Comparison of ENCODE assay signal across 15 mouse cellular contexts in the genomic region with DNA sequence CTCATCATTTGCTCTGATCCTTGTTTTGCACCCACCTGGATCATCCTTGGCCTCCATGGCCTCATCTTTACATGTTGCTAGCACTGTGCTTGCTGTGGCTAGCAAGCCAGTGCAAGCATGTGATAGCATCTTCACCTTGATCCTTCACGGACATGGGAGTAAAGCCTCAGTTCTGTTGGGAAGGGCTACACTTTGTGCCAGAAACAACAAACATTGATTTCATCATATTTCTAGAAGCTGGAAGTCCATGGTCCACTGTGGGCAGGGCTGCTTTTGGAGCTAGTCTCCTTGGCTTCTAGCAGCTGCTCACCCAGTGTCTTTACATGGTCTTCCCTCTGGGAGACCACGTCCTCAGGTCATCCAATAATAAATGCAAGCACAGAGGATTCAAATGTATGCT.
"Had no signal": no experiment of that assay in that cellular context is flagged by ENCODE, and none has a peak within 500 bp of the region (broad histone marks: within the 10 kb centered on the region; RNA-seq: fewer than 3 reads in every experiment).

No protein-coding gene starts in this region.

- H3K4me2 ChIP-seq: neural tube, embryonic 15.5 days; stomach, embryonic 15.5 days had no signal

- H3K9ac ChIP-seq: neural tube, embryonic 15.5 days; stomach, embryonic 15.5 days had no signal

- H3K36me3 ChIP-seq: neural tube, embryonic 15.5 days; stomach, embryonic 15.5 days had no signal

- H3K27ac ChIP-seq: neural tube, embryonic 15.5 days; stomach, embryonic 15.5 days; stomach, postnatal 0 days had no signal

- H3K4me1 ChIP-seq: stomach, embryonic 15.5 days had no signal

- H3K27me3 ChIP-seq: neural tube, embryonic 15.5 days; stomach, embryonic 15.5 days had no signal

- H3K9me3 ChIP-seq: neural tube, embryonic 15.5 days; stomach, embryonic 15.5 days had no signal

- H3K4me3 ChIP-seq: neural tube, embryonic 15.5 days; stomach, embryonic 15.5 days had no signal

- DNase-seq: retina, postnatal 1 day; right cerebral cortex, adult 18-20 months; right cerebral cortex, postnatal 14 days; right cerebral cortex, postnatal 25 days; right cerebral cortex, postnatal 4 days; spleen, adult 18-20 months; thymus, adult 18-20 months; thymus, adult 2 months; thymus, postnatal 14 days; thymus, postnatal 25 days; thymus, postnatal 36 days; thymus, postnatal 4 days had no signal
